Mouse (Mus musculus) ES-E14 (cell line): ENCODE measurements around the gene Sec61b.

ENCODE experiments used
- CHD2 ChIP-seq: IDR thresholded peaks from 2 replicates; pipeline ENCODE4 v1.6.1; 2014; ENCODE audit warnings: mild to moderate bottlenecking, low read depth, low read length, inconsistent platforms
- HCFC1 ChIP-seq: IDR thresholded peaks from 2 replicates; pipeline ENCODE4 v1.6.1; 2012; ENCODE audit warnings: low read length, inconsistent platforms, borderline replicate concordance; ENCODE audit not compliant: insufficient read depth
- MAFK ChIP-seq: IDR thresholded peaks from 2 replicates; pipeline ENCODE4 v1.6.1; 2014; ENCODE audit warnings: mild to moderate bottlenecking, low read depth, low read length, inconsistent platforms; ENCODE audit not compliant: insufficient read depth
- ZC3H11A ChIP-seq: IDR thresholded peaks from 2 replicates; pipeline ENCODE4 v1.6.1; 2012; ENCODE audit warnings: low read depth, mild to moderate bottlenecking, inconsistent platforms, low read length, borderline replicate concordance

GRCm38 (mm10) chr4:47480095-47480494 lies 5.6 kb downstream of the Sec61b start:
- TF ChIP-seq CHD2 (no peak), MAFK (no peak), HCFC1 (no peak), ZC3H11A (no peak)
